Mouse (Mus musculus): Measurements from ENCODE around the gene Eno2. TPM values are rescaled to one million over a fixed set of nuclear protein-coding genes. Genes with fewer than 3 reads are reported as not detected.
A peak's percentile ranks its signal among the peaks of the same experiment; 100 is the strongest.

The Eno2 gene
- polyA plus RNA-seq, 1 experiment from 2014 or later, result 4.5 TPM

- H3K36me3 ChIP-seq (ENCODE audit: control insufficient read depth, insufficient read depth, low read length), result no peaks in the 10 kb centered on the region
- H3K4me3 ChIP-seq (ENCODE audit: low read depth, low read length), result no peak overlapping the region
- no peak overlapping the region for H3K9ac ChIP-seq (ENCODE audit: low read length)
- ATAC-seq (ENCODE audit: low FRiP score) (no peak), DNase-seq (ENCODE audit: low spot score, missing footprints) (peak; percentile 76)
- no peaks in the 10 kb centered on the region for H3K4me1 ChIP-seq (ENCODE audit: control insufficient read depth, insufficient read depth, low read length)
- no peaks in the 10 kb centered on the region for H3K27me3 ChIP-seq (ENCODE audit: control insufficient read depth, insufficient read depth, low read length)
- no peak overlapping the region for H3K27ac ChIP-seq (ENCODE audit: low read depth, low read length)
- H3K4me2 ChIP-seq, result no peak overlapping the region
- WGBS, result 86% methylated on average over 3 of the region's 3 CpGs
- H3K9me3 ChIP-seq (ENCODE audit: control insufficient read depth, low read length), result no peaks in the 10 kb centered on the region
These were observed 22.4 kb upstream of the Eno2 start for GRCm38 (mm10) chr6:124791911-124792310.

GRCm38 (mm10) chr6:124790121-124790520, 20.6 kb upstream of the Eno2 start:
- H3K9ac ChIP-seq (ENCODE audit: low read length), result no peak overlapping the region
- no peaks in the 10 kb centered on the region for H3K27me3 ChIP-seq (ENCODE audit: control insufficient read depth, insufficient read depth, low read length)
- WGBS, result 81% methylated on average over 4 of the region's 4 CpGs
- ATAC-seq (ENCODE audit: low FRiP score), result no peak
- no peaks in the 10 kb centered on the region for H3K9me3 ChIP-seq (ENCODE audit: control insufficient read depth, low read length)
- H3K36me3 ChIP-seq (ENCODE audit: control insufficient read depth, insufficient read depth, low read length), result no peaks in the 10 kb centered on the region
- H3K4me1 ChIP-seq (ENCODE audit: control insufficient read depth, insufficient read depth, low read length), result no peaks in the 10 kb centered on the region
- no peak overlapping the region for H3K27ac ChIP-seq (ENCODE audit: low read depth, low read length)
- peak; percentile 47 for DNase-seq (ENCODE audit: low spot score, missing footprints)
- H3K4me3 ChIP-seq (ENCODE audit: low read depth, low read length), result no peak overlapping the region
- H3K4me2 ChIP-seq, result no peak overlapping the region

GRCm38 (mm10) chr6:124789519-124789918, 20.0 kb upstream of the Eno2 start:
- Histone ChIP-seq H3K27me3 (ENCODE audit: control insufficient read depth, insufficient read depth, low read length) (no peaks in the 10 kb centered on the region), H3K4me2 (no peak overlapping the region), H3K9me3 (ENCODE audit: control insufficient read depth, low read length) (no peaks in the 10 kb centered on the region), H3K27ac (ENCODE audit: low read depth, low read length) (no peak overlapping the region), H3K4me1 (ENCODE audit: control insufficient read depth, insufficient read depth, low read length) (no peaks in the 10 kb centered on the region), H3K9ac (ENCODE audit: low read length) (no peak overlapping the region), H3K36me3 (ENCODE audit: control insufficient read depth, insufficient read depth, low read length) (no peaks in the 10 kb centered on the region), H3K4me3 (ENCODE audit: low read depth, low read length) (no peak overlapping the region)
- ATAC-seq (ENCODE audit: low FRiP score) (no peak), DNase-seq (ENCODE audit: low spot score, missing footprints) (no peak)
- 84% methylated on average over 4 of the region's 4 CpGs for WGBS

- Histone ChIP-seq H3K9ac (ENCODE audit: low read length) (no peak overlapping the region), H3K4me1 (ENCODE audit: control insufficient read depth, insufficient read depth, low read length) (no peaks in the 10 kb centered on the region), H3K27me3 (ENCODE audit: control insufficient read depth, insufficient read depth, low read length) (no peaks in the 10 kb centered on the region), H3K36me3 (ENCODE audit: control insufficient read depth, insufficient read depth, low read length) (no peaks in the 10 kb centered on the region), H3K4me3 (ENCODE audit: low read depth, low read length) (no peak overlapping the region), H3K4me2 (no peak overlapping the region), H3K9me3 (ENCODE audit: control insufficient read depth, low read length) (no peaks in the 10 kb centered on the region), H3K27ac (ENCODE audit: low read depth, low read length) (no peak overlapping the region)
- ATAC-seq (ENCODE audit: low FRiP score) (no peak), DNase-seq (ENCODE audit: low spot score, missing footprints) (no peak)
- 84% methylated on average over 10 of the region's 10 CpGs for WGBS
These were observed 18.2 kb upstream of the Eno2 start for GRCm38 (mm10) chr6:124787722-124788121.

GRCm38 (mm10) chr6:124786756-124787420, 17.4 kb upstream of the Eno2 start:
- Histone ChIP-seq H3K4me2 (no peak overlapping the region), H3K36me3 (ENCODE audit: control insufficient read depth, insufficient read depth, low read length) (no peaks in the 10 kb centered on the region), H3K9me3 (ENCODE audit: control insufficient read depth, low read length) (no peaks in the 10 kb centered on the region), H3K4me3 (ENCODE audit: low read depth, low read length) (no peak overlapping the region), H3K27me3 (ENCODE audit: control insufficient read depth, insufficient read depth, low read length) (no peaks in the 10 kb centered on the region), H3K9ac (ENCODE audit: low read length) (no peak overlapping the region), H3K4me1 (ENCODE audit: control insufficient read depth, insufficient read depth, low read length) (no peaks in the 10 kb centered on the region), H3K27ac (ENCODE audit: low read depth, low read length) (no peak overlapping the region)
- ATAC-seq (ENCODE audit: low FRiP score) (no peak), DNase-seq (ENCODE audit: low spot score, missing footprints) (no peak)
- 58% methylated on average over 8 of the region's 8 CpGs for WGBS

- no peaks in the 10 kb centered on the region for H3K27me3 ChIP-seq (ENCODE audit: control insufficient read depth, insufficient read depth, low read length)
- H3K9me3 ChIP-seq (ENCODE audit: control insufficient read depth, low read length), result no peaks in the 10 kb centered on the region
- H3K4me2 ChIP-seq, result no peak overlapping the region
- H3K27ac ChIP-seq (ENCODE audit: low read depth, low read length), result no peak overlapping the region
- no peak overlapping the region for H3K9ac ChIP-seq (ENCODE audit: low read length)
- H3K4me3 ChIP-seq (ENCODE audit: low read depth, low read length), result no peak overlapping the region
- WGBS, result 24% methylated on average over 6 of the region's 6 CpGs
- ATAC-seq (ENCODE audit: low FRiP score) (no peak), DNase-seq (ENCODE audit: low spot score, missing footprints) (peak; percentile 87)
- H3K36me3 ChIP-seq (ENCODE audit: control insufficient read depth, insufficient read depth, low read length), result no peaks in the 10 kb centered on the region
- H3K4me1 ChIP-seq (ENCODE audit: control insufficient read depth, insufficient read depth, low read length), result peaks cover 9% of the 10 kb centered on the region; the same call in 1 of the 2 replicates
These were observed 13.0 kb upstream of the Eno2 start for GRCm38 (mm10) chr6:124782436-124782835.

GRCm38 (mm10) chr6:124780917-124781316, 11.4 kb upstream of the Eno2 start:
- Histone ChIP-seq H3K4me1 (ENCODE audit: control insufficient read depth, insufficient read depth, low read length) (peaks cover 9% of the 10 kb centered on the region; the same call in 1 of the 2 replicates), H3K27ac (ENCODE audit: low read depth, low read length) (no peak overlapping the region), H3K9me3 (ENCODE audit: control insufficient read depth, low read length) (no peaks in the 10 kb centered on the region), H3K27me3 (ENCODE audit: control insufficient read depth, insufficient read depth, low read length) (no peaks in the 10 kb centered on the region), H3K9ac (ENCODE audit: low read length) (no peak overlapping the region), H3K4me2 (no peak overlapping the region), H3K4me3 (ENCODE audit: low read depth, low read length) (no peak overlapping the region), H3K36me3 (ENCODE audit: control insufficient read depth, insufficient read depth, low read length) (no peaks in the 10 kb centered on the region)
- ATAC-seq (ENCODE audit: low FRiP score) (no peak), DNase-seq (ENCODE audit: low spot score, missing footprints) (peak; percentile 61)
- 91% methylated on average over 7 of the region's 7 CpGs for WGBS

GRCm38 (mm10) chr6:124779984-124780416, 10.5 kb upstream of the Eno2 start:
- DNase-seq (ENCODE audit: low spot score, missing footprints) (peak; percentile 96), ATAC-seq (ENCODE audit: low FRiP score) (peak; percentile 32; the same call in 1 of the 2 replicates)
- Histone ChIP-seq H3K9ac (ENCODE audit: low read length) (peak overlapping the region; percentile 35; the same call in 1 of the 2 replicates), H3K27ac (ENCODE audit: low read depth, low read length) (no peak overlapping the region), H3K4me1 (ENCODE audit: control insufficient read depth, insufficient read depth, low read length) (peaks cover 9% of the 10 kb centered on the region; the same call in 1 of the 2 replicates), H3K27me3 (ENCODE audit: control insufficient read depth, insufficient read depth, low read length) (no peaks in the 10 kb centered on the region), H3K4me3 (ENCODE audit: low read depth, low read length) (peak overlapping the region; percentile 27), H3K4me2 (peak overlapping the region; percentile 51), H3K9me3 (ENCODE audit: control insufficient read depth, low read length) (no peaks in the 10 kb centered on the region), H3K36me3 (ENCODE audit: control insufficient read depth, insufficient read depth, low read length) (no peaks in the 10 kb centered on the region)
- WGBS, result 3% methylated on average over 10 of the region's 10 CpGs

- DNase-seq (ENCODE audit: low spot score, missing footprints), result peak; percentile 97
- H3K4me3 ChIP-seq (ENCODE audit: low read depth, low read length), result peak within 1 kb of the TSS; percentile 27
- 3% methylated on average over 23 of the region's 23 CpGs for WGBS
- peaks cover 9% of the 10 kb centered on the region; the same call in 1 of the 2 replicates for H3K4me1 ChIP-seq (ENCODE audit: control insufficient read depth, insufficient read depth, low read length)
- H3K27ac ChIP-seq (ENCODE audit: low read depth, low read length), result no peak within 1 kb of the TSS
- peak; percentile 65 for ATAC-seq (ENCODE audit: low FRiP score)
- peak within 1 kb of the TSS; percentile 35 for H3K9ac ChIP-seq (ENCODE audit: low read length)
- H3K36me3 ChIP-seq (ENCODE audit: control insufficient read depth, insufficient read depth, low read length), result no peaks in the 10 kb centered on the region
- H3K27me3 ChIP-seq (ENCODE audit: control insufficient read depth, insufficient read depth, low read length), result no peaks in the 10 kb centered on the region
- no peaks in the 10 kb centered on the region for H3K9me3 ChIP-seq (ENCODE audit: control insufficient read depth, low read length)
- peak within 1 kb of the TSS; percentile 51 for H3K4me2 ChIP-seq
These were observed 9.9 kb upstream of the Eno2 start, which contains the start of gene Lrrc23 for GRCm38 (mm10) chr6:124779222-124779983. Lrrc23 (minus strand) TSS chr6:124779727.
